Mouse (Mus musculus) splenic B cell, adult 2 months (primary cell): ENCODE measurements around the gene Dop1b.

Experiments
- DNase-seq: peaks from one replicate; pipeline ENCODE4 v3.0.0-alpha.2; 2011; ENCODE audit warnings: low read depth, low spot score
- H3K27me3 ChIP-seq: 2 replicates; pipeline ENCODE4 v1.6.1; 2012; ENCODE audit warnings: mild to moderate bottlenecking, low read length, moderate library complexity, mixed read lengths; ENCODE audit not compliant: control insufficient read depth, poor library complexity, insufficient read depth, severe bottlenecking
- H3K36me3 ChIP-seq: 2 replicates; pipeline ENCODE4 v1.6.1; 2012; ENCODE audit warnings: mild to moderate bottlenecking, low read length, moderate library complexity, mixed read lengths; ENCODE audit not compliant: control insufficient read depth, poor library complexity, insufficient read depth, severe bottlenecking

Gene Dop1b

DNA sequence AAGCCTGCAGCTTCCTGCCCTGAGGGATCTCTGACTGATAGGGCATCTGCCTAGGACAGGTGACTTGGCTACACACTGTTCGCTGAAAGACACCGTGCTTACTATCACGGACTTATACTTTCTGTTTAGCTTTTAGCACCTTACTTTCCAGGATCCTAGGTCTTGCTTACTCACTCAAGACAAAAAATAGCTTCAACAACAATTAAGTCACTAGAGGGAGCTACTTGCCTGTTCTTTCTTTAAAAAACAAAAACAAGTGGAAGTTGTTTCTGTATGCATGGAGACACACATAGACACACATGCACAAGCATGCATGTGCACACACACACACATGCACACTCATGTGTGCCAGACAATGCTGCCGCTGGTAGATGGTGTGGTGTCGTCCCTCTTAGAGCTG is 24.8 kb upstream of the Dop1b start:
- peak; percentile 70 for DNase-seq
- H3K27me3 ChIP-seq, result 0 out of 2 replicates have a peak, but pooled peaks cover 1% of the 10 kb centered on the region
- H3K36me3 ChIP-seq, result peaks cover 1% of the 10 kb centered on the region; the same call in 1 of the 2 replicates

DNA sequence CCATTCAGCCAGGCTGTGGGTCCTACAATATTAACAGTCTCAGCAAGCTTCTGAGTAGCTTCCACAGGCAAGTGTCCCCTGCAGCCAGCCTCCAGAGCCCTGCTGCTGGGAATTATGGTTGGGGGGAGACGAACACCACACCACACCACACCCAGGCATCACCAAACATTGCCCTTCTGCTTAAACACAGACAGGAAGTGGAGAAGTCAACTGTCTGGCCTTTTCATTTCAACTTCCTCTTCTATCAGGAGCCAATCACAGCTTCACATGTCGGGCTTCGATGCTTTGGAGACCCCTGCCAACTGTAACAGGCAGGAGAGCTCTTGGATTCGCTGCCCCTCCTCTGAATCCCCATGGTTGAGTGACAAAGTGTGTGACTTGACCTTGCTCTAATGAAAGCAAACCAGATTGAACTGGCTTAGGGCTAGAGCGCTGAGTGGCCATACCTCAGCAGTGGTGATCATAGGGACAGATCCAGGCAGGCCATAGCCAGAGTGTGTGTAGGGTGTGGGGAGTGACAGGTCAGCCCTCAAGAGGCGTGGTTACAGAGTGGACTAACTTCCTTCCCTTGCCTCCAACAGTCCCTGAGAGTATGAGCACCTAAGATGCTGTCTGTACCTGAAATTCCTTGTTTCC is 20.4 kb upstream of the Dop1b start:
- DNase-seq, result no peak
- peaks cover 1% of the 10 kb centered on the region; the same call in 1 of the 2 replicates for H3K36me3 ChIP-seq
- 0 out of 2 replicates have a peak, but pooled peaks cover 1% of the 10 kb centered on the region for H3K27me3 ChIP-seq

DNA sequence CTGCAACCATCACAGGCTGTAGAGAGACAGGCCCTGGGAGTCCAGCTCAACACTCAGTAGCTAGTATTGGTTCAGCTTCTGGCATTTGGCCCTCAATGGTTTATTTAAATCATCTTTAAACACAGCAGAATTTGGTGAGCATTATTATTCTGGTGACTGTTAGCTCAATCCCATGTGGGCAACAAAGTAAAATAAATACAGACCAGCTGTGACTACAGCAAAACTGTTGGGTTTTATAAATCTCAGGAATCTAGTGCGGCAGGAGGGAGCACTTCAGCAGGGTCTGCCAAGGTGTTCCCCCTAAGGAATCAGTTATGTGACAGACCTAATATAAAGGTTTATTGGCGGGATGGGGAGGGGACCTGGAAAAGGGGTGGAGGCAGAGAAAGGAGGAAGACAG is 19.0 kb upstream of the Dop1b start:
- DNase-seq, result no peak
- H3K27me3 ChIP-seq, result no peaks in the 10 kb centered on the region
- H3K36me3 ChIP-seq, result no peaks in the 10 kb centered on the region

DNA sequence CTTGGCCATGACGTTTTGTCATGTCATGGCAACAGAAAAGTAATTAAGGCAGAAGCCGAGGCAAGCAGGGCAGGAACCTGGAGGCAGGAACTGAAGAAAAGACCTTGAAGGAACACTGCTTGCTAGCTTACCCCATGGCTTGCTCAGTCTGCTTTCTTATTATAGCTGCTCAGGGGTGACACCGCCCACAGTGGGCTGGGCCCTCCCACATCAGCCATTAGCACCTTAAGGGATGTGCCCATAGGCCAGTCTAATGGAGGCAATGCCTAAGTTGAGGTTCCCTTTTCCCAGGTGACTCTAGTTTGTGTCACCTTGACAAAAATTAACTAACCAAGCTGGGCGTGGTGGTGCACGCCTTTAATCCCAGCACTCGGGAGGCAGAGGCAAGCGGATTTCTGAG is 4.6 kb upstream of the Dop1b start:
- DNase-seq, result no peak
- no peaks in the 10 kb centered on the region for H3K36me3 ChIP-seq
- no peaks in the 10 kb centered on the region for H3K27me3 ChIP-seq

DNA sequence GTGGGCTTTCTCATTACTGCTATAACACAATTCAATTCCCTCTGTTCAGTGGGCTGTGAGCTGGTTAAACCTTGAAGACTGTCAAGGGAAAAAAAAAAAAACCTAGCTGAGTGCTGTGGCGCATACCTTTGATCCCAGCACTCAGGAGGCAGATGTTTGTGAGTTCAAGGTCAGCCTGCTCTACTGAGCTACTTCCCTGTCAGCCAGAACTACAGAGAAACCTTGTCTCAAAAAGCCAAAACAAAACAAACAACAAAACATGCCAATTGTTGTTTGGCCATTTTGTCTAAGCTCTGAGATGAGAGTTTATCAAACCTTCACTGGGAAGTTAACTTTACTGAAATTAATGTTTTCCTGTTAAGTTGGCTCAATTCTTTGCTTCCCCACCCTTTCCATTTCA is 2.5 kb upstream of the Dop1b start:
- Histone ChIP-seq H3K36me3 (no peaks in the 10 kb centered on the region), H3K27me3 (no peaks in the 10 kb centered on the region)
- no peak for DNase-seq

DNA sequence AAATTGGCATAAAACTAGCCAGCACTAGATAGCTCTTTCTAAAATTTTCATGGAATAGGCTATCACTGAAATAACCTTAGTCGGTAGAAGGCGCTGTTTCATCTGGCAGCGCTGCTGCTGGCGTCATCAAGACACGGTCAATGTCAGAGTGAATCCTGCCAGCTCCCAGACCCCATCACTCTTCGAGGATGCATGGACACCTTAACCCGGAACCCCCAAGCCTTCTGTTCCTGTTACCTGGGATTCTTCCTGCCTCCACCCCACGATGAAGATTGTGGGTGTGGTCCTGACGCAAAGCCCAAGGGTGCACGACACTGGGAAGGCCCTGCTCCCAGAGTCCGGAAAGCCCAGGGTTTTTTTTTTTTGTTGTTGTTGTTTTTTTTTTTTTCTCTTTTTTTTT is 780 bp upstream of the Dop1b start:
- H3K36me3 ChIP-seq, result no peaks in the 10 kb centered on the region
- no peaks in the 10 kb centered on the region for H3K27me3 ChIP-seq
- DNase-seq, result peak; percentile 88

DNA sequence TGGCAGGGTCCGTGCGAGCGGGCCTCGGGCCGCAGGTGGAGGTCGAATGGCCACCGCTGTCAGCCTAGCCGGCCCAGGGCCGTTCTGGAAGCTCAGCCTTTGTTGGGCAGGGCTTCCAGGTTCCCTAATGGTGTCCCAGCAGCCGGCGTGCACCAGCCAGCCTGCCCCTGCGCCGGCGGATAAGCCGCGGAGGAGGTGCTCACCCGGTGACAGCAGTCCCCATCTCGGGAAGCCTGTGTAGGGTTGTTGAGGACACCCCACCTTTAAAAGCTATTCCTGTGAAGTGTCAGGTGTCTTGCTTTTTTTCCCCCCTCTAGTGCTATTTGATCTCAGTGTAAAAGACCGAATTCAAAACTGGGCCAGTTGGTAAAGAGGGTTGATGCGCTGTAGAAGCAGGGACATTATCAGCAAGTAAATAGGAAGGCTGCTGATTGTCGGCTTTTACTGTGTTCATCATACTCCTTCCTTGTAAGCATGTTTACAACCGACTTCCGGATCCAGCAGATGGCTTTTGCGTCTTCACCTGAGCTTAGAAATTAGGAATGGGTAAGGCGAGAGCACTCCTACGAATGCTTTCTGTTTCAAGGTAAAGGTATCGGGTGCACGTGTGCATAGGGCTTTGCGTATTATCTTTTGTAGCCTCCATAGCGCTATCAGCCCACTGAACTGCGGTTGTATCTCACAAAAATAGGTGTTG is 633 bp downstream of the Dop1b start:
- no peaks in the 10 kb centered on the region for H3K27me3 ChIP-seq
- peaks cover 5% of the 10 kb centered on the region for H3K36me3 ChIP-seq
- DNase-seq, result peak; percentile 30

DNA sequence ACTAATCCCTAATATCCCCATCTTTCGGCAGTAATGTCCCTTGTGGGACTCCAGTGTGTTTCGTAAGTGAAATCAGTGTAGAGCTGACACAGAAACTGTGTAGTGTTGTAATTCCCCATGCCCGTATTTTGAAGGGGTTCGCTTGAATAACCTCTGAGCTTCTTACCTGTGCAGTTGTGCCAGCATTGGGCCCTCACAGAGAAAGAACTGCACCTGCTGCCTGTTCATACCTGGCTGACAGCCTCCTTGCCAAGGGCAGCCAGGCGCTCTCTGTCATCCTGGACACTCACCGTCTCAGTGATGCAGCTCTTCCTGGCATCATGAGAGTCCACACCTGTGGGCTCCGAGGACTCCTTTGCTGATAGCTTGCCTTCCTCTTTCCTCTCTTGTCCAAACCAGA is 1.3 kb downstream of the Dop1b start:
- peaks cover 5% of the 10 kb centered on the region for H3K36me3 ChIP-seq
- peak; percentile 11 for DNase-seq
- H3K27me3 ChIP-seq, result no peaks in the 10 kb centered on the region

DNA sequence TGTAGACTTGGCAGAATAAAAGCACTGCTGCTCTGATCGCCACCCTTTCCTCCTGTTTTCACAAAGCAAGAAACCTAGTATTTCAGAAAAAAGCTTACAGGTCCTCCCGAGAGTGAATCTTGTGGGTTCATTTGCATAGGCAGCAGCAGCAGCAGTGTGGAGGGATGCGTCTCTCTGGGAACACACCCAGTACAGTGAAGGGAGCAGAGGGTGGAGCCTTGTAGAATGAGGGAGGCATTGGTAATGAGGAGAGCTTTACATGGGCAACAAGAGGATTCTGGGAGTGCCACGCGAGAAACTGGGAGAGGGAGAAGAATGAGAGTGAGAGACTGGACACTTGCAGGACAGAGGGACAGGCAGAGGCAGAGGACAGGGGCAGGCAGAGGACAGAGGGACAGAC is 2.7 kb downstream of the Dop1b start:
- H3K36me3 ChIP-seq, result peaks cover 5% of the 10 kb centered on the region
- H3K27me3 ChIP-seq, result no peaks in the 10 kb centered on the region
- DNase-seq, result peak; percentile 26

DNA sequence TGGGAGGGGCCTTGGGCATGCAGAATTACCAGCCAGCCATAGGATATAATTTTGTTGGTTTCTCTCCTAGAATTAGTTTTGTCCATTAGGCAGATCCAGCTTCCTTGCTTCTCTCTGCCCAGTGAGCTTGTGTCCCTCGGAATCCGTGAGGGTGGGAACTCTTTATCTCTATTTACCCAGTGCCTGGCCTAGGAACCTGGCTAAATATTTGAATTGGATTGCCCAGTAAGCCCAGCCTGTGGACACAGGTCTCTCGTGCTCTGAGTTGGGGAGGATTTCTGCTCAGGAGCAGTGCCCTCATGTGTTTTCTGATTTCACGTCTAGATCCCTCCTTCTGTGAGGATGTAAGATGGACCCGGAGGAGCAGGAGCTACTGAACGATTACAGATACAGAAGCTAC is 4.1 kb downstream of the Dop1b start:
- no peak for DNase-seq
- Histone ChIP-seq H3K36me3 (peaks cover 5% of the 10 kb centered on the region), H3K27me3 (no peaks in the 10 kb centered on the region)

DNA sequence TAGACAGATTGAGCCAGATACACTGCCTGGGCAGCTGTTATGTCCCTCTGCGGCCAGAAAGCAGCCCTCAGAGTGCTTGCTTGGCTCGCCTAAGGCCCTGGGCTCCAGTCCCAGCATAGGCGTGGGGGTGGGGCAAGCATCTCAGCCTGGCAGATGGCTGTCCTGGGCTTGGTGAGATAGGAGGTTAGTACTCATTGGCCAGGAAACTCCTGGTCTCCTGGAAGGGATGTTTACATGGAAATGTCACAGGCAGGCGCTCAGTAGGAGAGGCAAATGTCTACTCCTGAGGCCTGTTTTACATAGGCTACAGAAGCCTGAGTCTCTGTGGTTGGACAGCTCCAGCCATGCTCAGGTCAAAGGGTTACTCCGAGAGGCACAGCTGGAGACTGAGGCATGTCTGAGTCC is 5.6 kb downstream of the Dop1b start:
- Histone ChIP-seq H3K36me3 (peaks cover 5% of the 10 kb centered on the region), H3K27me3 (no peaks in the 10 kb centered on the region)
- no peak for DNase-seq

DNA sequence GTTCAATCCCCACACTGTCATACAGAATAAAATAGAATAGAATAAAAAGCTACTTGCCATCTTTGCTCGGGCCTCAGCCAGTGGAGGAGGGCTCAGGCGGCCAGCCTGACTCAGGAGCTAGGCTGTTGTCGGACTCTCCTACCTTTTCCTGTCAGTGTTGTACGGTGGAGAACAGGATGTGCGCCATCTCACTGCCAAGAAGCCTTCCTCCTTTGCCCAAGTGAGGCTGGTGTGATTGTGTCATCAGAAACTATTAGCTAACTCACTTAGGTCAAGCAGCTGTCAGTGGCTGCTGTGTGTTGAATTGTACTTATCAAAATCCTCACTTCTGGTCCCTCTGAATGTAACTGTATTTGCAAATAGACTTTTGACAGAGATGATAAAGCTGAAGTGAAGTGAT is 10.1 kb downstream of the Dop1b start:
- Histone ChIP-seq H3K36me3 (peaks cover 1% of the 10 kb centered on the region), H3K27me3 (no peaks in the 10 kb centered on the region)
- no peak for DNase-seq

DNA sequence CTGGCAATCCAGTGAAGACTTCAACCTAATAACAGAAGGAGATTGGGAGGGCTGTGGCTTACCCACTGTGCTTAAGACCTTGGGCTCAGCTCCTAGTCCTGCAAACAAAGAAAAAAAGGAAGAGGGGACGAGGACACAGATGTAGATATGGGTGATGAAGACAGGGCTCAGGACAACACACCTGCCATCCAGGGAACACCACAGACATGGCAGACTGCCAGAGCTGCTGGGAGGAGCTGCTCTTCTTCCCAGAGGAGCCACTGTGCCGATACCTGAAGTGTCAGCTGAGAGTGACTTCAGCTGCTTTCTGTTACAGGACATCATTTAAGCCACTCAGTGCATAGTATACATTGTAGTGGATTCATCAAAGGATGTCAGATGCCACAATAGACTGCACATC is 10.8 kb downstream of the Dop1b start:
- Histone ChIP-seq H3K36me3 (no peaks in the 10 kb centered on the region; the same call in 1 of the 2 replicates), H3K27me3 (no peaks in the 10 kb centered on the region)
- no peak for DNase-seq

DNA sequence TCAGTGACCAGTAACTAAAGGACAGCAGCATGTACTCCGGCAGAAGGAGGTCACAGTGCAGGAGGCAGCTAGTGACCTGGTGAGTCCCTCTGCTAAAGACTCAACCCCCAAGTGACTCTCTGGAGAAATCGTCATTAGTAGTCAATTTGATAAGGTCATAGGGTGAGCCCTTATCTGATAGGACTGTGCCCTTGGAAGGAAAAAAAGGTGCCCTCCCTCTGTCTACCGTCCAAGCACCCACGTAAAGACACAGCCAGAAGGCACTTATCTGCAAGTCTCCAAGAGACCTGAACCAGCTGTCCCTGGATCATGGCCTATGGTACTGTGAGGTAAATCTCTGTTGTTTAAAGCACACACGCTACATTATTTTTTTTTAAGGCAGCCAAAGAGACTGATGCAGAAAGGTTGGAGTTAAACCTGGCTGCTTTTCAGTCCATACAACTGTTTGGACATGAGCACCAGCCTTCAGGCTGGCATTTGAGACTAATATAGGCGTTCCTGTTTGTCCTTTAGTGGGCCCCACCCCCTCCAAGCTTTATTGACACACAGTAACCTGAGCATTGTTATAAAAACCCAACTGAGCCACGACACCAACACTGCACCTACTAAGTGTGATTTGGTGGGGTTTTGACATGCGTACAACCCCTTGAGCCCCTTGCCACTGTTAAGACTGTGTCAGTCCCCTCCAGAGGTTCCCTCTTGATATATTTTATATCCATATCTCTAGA is 13.9 kb downstream of the Dop1b start:
- DNase-seq, result no peak
- Histone ChIP-seq H3K36me3 (no peaks in the 10 kb centered on the region; the same call in 1 of the 2 replicates), H3K27me3 (no peaks in the 10 kb centered on the region)

DNA sequence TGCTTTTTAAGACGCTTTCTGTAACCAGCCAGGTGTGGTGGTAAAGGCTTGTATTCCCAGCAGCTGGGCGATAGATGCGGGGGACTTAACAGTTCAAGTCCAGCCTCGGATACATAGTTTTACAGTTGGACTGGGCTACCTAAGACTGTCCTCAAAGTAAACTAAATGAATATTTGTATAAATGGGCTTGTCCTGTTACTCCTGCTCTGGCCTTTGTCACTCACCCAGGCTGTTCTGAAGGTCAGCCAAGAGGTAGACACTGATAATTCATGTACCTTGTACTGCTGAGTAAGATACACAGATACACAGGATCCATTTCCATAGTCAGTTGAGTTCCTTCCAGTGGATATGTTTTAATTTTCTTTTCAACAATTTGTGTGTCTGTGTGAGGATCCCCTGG is 14.5 kb downstream of the Dop1b start:
- Histone ChIP-seq H3K36me3 (no peaks in the 10 kb centered on the region; the same call in 1 of the 2 replicates), H3K27me3 (no peaks in the 10 kb centered on the region)
- DNase-seq, result no peak
